Mouse (Mus musculus): ENCODE data around the gene Arid5b.

Gene Arid5b

GRCm38 (mm10) chr10:68052307-68052706, 226.2 kb downstream of the Arid5b start:
- DNase-seq (ENCODE audit: low spot score in 2 of 2), result no peak

- DNase-seq (ENCODE audit: low spot score in 2 of 2), result no peak
Observed at GRCm38 (mm10) chr10:68051316-68051933, 227.1 kb downstream of the Arid5b start.

GRCm38 (mm10) chr10:68050882-68051281, 227.7 kb downstream of the Arid5b start:
- no peak for DNase-seq (ENCODE audit: low spot score in 2 of 2)

- no peak for DNase-seq (ENCODE audit: low spot score in 2 of 2)
Observed at GRCm38 (mm10) chr10:68048641-68049305, 229.8 kb downstream of the Arid5b start.

- no peak for DNase-seq (ENCODE audit: low spot score in 2 of 2)
Observed at GRCm38 (mm10) chr10:68044864-68045263, 233.7 kb downstream of the Arid5b start.

- no peak for DNase-seq (ENCODE audit: low spot score in 2 of 2)
Observed at GRCm38 (mm10) chr10:68043973-68044372, 234.6 kb downstream of the Arid5b start.
